Mouse (Mus musculus): Measurements from ENCODE around the gene Snx18. TPM values are rescaled to one million over a fixed set of nuclear protein-coding genes. Genes with fewer than 3 reads are reported as not detected.

The Snx18 gene
- total and polyA plus RNA-seq, 3 experiments, result 6.4 to 12.6 (median 9.1) TPM

DNA sequence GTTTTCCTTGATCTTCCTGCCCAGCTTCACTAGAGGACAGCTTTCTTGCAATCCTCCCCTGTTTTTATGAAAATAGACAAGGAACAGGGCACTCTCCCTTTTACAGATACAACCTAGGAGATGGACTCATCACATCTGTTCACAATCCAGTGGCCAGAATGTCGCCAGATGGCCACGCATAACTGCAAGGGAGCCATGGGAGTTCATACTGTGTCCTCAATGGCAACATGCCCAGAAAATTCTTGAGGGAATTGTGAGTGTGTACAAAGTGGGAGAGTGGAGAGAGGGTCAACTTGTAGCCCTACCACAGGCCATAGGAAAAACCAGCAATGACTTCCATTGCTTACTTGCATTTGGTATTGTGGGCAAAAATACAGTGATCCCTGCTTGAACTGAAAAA lies 63.1 kb downstream of the Snx18 start:
- in situ Hi-C loops (cut with MboI; ENCODE audit: low pct_ligation_motif_present, low pct_unique_long_range_greater_than_20kb, low sequenced_read_pairs) (no loop called here), dilution Hi-C loops (cut with MboI; ENCODE audit: extremely low pct_ligation_motif_present, extremely low pct_unique_long_range_greater_than_20kb, low sequenced_read_pairs) (no loop called here)
- H3K9ac ChIP-seq (ENCODE audit: insufficient read depth, low read depth), result no peak overlapping the region
- peaks cover 5% of the 10 kb centered on the region for H3K9me3 ChIP-seq (replicated peaks; ENCODE audit: low read length)
- no peaks in the 10 kb centered on the region for H3K27me3 ChIP-seq (replicated peaks)
- no peaks in the 10 kb centered on the region for H3K36me3 ChIP-seq (replicated peaks in 1 of 2; ENCODE audit: control insufficient read depth in 1 of 2, insufficient read depth in 1 of 2, low read length in 1 of 2)
- H3K4me1 ChIP-seq (ENCODE audit: control insufficient read depth in 1 of 2, insufficient read depth in 2 of 2), result no peaks in the 10 kb centered on the region
- H3K4me2 ChIP-seq (ENCODE audit: insufficient read depth, low read depth, poor library complexity, severe bottlenecking), result no peak overlapping the region
- H3K4me3 ChIP-seq (replicated peaks in 1 of 3; ENCODE audit: low read depth in 2 of 3, low read length in 2 of 3, poor library complexity in 1 of 3), result no peak overlapping the region
- H3K79me2 ChIP-seq (replicated peaks; ENCODE audit: control insufficient read depth, extremely low read depth, insufficient read depth, poor library complexity, severe bottlenecking), result no peaks in the 10 kb centered on the region
- no peak overlapping the region for H3K27ac ChIP-seq (ENCODE audit: insufficient read depth, low read depth)
- DNase-seq (ENCODE audit: extremely low read depth), result no peak
- TF ChIP-seq IRF4 (IDR thresholded peaks at IDR 0.05; ENCODE audit: low read depth, low read length), result no peak
- no peak for TF ChIP-seq MXI1 (IDR thresholded peaks at IDR 0.05; ENCODE audit: low read depth, low read length)
- no peak for TF ChIP-seq MAZ (IDR thresholded peaks at IDR 0.05; ENCODE audit: low read depth, low read length)

- H3K4me1 ChIP-seq (ENCODE audit: control insufficient read depth in 1 of 2, insufficient read depth in 2 of 2), result no peaks in the 10 kb centered on the region
- no peak for DNase-seq (ENCODE audit: extremely low read depth)
- dilution Hi-C loops (cut with MboI; ENCODE audit: extremely low pct_ligation_motif_present, extremely low pct_unique_long_range_greater_than_20kb, low sequenced_read_pairs) (no loop called here), in situ Hi-C loops (cut with MboI; ENCODE audit: low pct_ligation_motif_present, low pct_unique_long_range_greater_than_20kb, low sequenced_read_pairs) (no loop called here)
- H3K4me3 ChIP-seq (replicated peaks in 1 of 3; ENCODE audit: low read depth in 2 of 3, low read length in 2 of 3, poor library complexity in 1 of 3), result no peak overlapping the region
- no peak overlapping the region for H3K27ac ChIP-seq (ENCODE audit: insufficient read depth, low read depth)
- peaks cover 5% of the 10 kb centered on the region for H3K9me3 ChIP-seq (replicated peaks; ENCODE audit: low read length)
- TF ChIP-seq E2F4 (IDR thresholded peaks at IDR 0.05; ENCODE audit: insufficient replicate concordance, low read depth, low read length) (no peak), ZMIZ1 (IDR thresholded peaks at IDR 0.05; ENCODE audit: low read depth, low read length) (no peak), ETS1 (conservative IDR thresholded peaks at IDR 0.05; ENCODE audit: low read depth, low read length) (no peak), MAX (IDR thresholded peaks at IDR 0.05; ENCODE audit: low read length) (no peak), MAZ (IDR thresholded peaks at IDR 0.05; ENCODE audit: low read depth, low read length) (no peak), ZKSCAN1 (IDR thresholded peaks at IDR 0.05; ENCODE audit: borderline replicate concordance, low read depth, low read length) (no peak), EP300 (IDR thresholded peaks at IDR 0.05; ENCODE audit: low read length) (no peak), ELF1 (IDR thresholded peaks at IDR 0.05; ENCODE audit: low read depth, low read length) (no peak), POLR2AphosphoS2 (IDR thresholded peaks at IDR 0.05; ENCODE audit: low read depth, low read length) (no peak), UBTF (IDR thresholded peaks at IDR 0.05; ENCODE audit: low read depth, low read length) (no peak), CHD2 (IDR thresholded peaks at IDR 0.05; ENCODE audit: low read length) (no peak), NRF1 (IDR thresholded peaks at IDR 0.05; ENCODE audit: low read depth, low read length) (no peak), MYC (IDR thresholded peaks at IDR 0.05; ENCODE audit: low read depth, low read length) (no peak), CTCF (conservative IDR thresholded peaks at IDR 0.05 in 1 of 2, IDR thresholded peaks at IDR 0.05 in 1 of 2; ENCODE audit: low read depth in 2 of 2, low read length in 2 of 2) (no peak), RCOR1 (conservative IDR thresholded peaks at IDR 0.05; ENCODE audit: low read depth, low read length) (no peak), TBP (conservative IDR thresholded peaks at IDR 0.05; ENCODE audit: low read depth, low read length) (no peak), ZNF384 (IDR thresholded peaks at IDR 0.05; ENCODE audit: low read depth, low read length) (no peak), JUND (conservative IDR thresholded peaks at IDR 0.05; ENCODE audit: low read depth, low read length) (no peak)
- H3K4me2 ChIP-seq (ENCODE audit: insufficient read depth, low read depth, poor library complexity, severe bottlenecking), result no peak overlapping the region
- H3K79me2 ChIP-seq (replicated peaks; ENCODE audit: control insufficient read depth, extremely low read depth, insufficient read depth, poor library complexity, severe bottlenecking), result no peaks in the 10 kb centered on the region
- no peaks in the 10 kb centered on the region for H3K27me3 ChIP-seq (replicated peaks)
- no peak overlapping the region for H3K9ac ChIP-seq (ENCODE audit: insufficient read depth, low read depth)
- H3K36me3 ChIP-seq (replicated peaks in 1 of 2; ENCODE audit: control insufficient read depth in 1 of 2, insufficient read depth in 1 of 2, low read length in 1 of 2), result no peaks in the 10 kb centered on the region
Measured at GRCm38 (mm10) chr13:113553603-113554230, 64.6 kb downstream of the Snx18 start.

Measured in CH12.LX (cell line).